Mouse (Mus musculus): ENCODE data around the gene Jmjd7. TPM values are rescaled to one million over a fixed set of nuclear protein-coding genes. Genes with fewer than 3 reads are reported as not detected.

Gene Jmjd7
- total RNA-seq, 4 experiments from 2014 or later, result 3.6 to 5.7 (median 4.2) TPM

DNA sequence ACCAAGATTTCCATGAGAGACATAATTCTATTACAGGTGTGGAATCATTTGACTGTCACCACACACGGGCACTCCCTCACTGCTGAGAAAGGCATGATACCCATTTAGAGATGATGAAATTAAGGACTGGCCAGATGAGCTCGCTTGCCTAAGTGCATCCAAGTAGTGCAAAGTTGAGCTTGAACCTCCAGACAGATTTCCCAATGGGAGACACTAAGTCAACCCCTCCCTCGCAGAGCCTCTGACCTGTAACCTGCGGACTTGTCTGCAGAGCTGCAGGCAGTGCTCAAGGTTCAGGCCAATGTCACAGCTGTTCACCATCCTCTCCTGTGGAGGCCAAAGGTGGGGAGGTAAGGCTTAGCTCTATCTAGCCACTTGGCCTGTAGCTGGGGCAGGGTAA lies 31.5 kb downstream of the Jmjd7 start:
- DNase-seq (ENCODE audit: low spot score in 2 of 2), result no peak

DNA sequence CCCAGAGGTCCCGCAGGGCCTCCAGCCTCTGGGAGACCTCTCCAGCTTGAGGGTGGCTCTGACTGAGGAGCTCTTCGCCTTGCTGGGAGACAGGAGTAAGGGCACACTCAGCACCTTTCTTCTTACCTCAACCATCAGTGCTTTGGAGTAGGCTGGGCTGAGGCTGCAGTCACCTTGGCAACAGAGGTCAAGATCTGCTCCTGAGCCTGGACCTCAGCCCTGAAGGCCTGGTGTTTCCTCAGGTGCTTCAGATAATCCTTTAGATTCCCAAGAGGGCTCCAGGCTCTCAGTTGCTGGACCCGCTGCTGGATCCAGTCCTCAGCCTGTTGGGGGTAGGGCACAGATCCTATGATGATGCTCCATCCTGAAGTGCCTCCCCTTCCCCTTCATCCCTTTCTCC lies 32.2 kb downstream of the Jmjd7 start:
- no peak for DNase-seq (ENCODE audit: low spot score in 2 of 2)

DNA sequence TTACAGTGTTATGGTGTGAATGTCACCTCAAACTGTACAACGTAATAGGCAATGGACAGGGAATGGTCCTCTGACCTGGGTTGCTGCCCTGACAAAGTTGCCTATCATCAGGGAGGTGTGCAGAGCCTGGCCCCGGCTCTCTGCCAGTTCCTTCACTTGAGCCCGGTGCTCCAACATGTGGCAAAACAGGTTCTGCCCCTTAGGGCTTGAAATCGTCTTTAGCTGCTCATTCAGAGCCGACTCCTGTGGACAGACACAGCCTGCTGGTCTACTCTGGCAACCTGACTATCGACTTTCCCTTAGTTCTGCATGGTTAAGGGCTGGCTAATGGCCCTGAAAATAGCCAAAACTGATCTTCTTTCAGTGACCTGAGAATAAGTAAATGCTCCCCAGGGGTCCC lies 32.9 kb downstream of the Jmjd7 start:
- DNase-seq (ENCODE audit: low spot score in 2 of 2), result no peak

DNA sequence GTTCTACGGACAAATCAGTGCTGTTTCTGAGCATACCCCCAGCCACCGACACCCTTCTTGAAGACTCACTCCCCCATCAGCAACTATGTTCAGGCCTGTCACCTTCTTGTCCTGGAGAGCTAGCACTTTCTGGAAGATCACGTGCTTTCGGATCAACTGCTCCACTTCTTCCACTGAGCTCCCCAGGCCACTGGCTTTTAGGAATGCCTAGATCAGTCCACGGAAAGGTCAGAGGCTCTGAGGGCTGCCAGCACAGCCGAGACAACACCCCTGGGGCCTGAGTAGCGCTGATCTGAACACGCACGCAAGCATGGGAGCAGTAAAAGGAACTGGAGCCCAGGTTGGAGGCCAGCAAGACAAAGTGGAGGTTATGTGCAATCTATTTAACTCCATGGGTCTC lies 33.4 kb downstream of the Jmjd7 start:
- no peak for DNase-seq (ENCODE audit: low spot score in 2 of 2)

DNA sequence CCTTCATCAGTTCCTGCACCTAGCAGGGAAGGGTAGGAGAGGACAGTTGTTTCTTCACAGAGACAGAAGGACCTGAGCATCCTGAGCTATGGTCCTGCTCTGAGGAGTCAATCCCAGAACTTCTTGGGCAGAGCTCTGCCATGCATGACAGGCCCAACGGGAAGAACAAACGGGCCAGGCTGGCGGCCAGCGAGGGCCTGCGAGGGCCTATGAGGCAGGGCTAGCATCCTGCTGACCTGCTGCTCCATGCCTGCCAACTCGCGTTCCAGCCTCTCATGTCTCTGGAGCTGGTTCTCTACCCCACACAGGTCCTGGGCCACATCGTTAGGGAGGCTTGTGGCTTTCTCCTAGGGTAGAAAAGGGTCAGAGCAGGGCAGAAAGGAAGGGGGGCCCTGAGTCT lies 35.0 kb downstream of the Jmjd7 start:
- DNase-seq (ENCODE audit: low spot score in 2 of 2), result no peak

DNA sequence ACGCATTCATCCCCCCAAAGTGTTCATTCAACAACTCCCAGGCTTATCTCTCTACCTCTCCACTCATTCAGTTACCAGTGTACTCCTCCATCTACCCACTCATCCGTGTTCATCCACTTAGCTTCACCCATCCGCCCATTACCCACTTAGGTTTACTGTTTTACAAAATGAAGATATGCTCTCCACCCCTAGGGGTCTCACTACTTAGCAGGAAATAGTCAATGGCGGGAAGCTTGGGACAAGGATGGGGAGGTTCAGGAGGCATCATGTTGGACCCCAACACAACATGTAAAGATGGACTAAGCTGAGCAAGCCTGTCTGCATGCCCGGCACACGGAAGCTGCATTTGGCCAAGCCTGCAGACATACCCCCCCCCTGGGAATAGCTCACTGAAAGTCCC lies 37.4 kb downstream of the Jmjd7 start:
- no peak for DNase-seq (ENCODE audit: low spot score in 2 of 2)

DNA sequence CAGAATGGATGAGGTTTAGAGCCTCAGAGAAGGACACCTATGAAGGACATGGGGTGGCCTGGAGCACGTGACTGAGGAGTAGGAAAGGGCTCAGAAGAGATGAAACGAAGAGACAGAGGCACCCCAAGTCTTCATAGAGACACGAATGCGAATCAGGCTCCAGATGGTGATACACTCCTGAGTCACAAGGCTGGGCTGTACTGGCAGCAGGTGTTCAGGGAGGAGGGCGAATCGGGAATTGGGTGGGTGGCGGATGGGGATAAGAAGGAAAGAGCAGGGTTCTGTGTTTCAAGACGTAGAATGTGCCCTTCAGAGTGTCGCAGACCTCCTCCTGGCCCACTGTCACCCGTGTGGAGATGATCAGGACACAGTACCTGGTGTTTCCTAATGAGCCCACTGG lies 38.0 kb downstream of the Jmjd7 start:
- no peak for DNase-seq (ENCODE audit: low spot score in 2 of 2)

DNA sequence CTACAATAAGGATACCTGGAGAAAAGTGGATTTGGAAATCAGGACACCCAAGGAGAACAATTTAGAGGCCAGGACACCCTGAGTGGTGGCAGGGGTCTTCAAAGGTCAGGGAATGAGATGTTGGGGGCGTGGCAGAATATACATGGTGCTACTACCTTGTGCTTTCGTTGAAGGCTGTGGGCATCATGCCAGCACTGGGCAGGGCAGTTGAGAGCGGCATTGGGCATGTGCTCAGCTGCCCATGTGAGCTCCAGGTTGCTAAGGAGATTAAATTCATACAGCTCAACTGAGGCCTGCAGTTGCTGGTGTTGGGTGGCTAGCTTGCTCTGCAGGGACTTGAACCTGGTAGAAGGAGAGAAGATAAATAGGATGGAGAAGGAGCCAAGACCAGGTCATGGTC lies 38.9 kb downstream of the Jmjd7 start:
- no peak for DNase-seq (ENCODE audit: low spot score in 2 of 2)

DNA sequence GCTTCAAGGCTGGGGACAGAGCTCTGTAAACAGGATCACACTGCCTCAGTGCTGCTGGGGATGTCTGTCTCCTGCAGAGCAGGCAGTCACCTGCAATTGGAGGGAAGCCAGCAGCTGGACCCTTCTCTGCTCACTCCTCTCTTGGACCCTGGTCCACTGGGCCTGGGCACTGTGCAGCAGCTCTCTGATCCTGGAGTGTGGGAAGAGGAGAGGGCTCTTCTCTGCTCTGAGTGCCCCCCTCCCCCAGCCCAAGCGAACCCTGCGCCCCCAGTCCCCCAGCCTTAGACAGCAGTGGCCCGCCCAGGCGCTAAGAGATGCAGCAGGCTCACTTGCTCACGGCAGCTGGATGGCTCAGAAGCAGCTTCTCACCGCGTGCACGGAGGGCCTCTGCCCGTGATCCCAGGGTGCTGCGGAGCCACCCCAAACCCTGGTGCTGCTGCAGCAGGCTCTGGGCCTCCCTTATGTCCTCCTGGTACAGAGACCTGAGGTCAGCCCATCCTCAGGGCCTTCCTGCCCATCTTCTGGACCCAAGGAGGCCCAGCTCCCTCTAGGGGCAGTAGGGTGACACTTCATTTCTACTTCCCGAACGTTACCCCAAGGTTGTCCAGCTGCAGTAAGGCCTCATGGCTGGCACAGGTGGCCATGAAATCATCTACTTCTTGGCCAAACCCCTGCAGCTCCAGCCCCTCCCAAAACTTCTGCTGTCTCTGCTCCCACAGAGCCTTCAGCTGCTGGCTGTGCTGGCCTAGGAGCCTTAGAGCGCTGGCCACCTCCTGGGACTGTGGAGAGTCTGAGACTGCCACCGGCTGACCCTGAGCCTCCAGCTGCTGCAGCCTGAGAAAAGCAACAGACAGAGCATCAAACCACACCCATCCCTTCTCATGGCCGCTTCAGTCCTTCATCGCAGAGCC lies 41.5 kb downstream of the Jmjd7 start:
- DNase-seq (ENCODE audit: low spot score in 2 of 2), result peak in 1 of 2 experiments; percentile 18

DNA sequence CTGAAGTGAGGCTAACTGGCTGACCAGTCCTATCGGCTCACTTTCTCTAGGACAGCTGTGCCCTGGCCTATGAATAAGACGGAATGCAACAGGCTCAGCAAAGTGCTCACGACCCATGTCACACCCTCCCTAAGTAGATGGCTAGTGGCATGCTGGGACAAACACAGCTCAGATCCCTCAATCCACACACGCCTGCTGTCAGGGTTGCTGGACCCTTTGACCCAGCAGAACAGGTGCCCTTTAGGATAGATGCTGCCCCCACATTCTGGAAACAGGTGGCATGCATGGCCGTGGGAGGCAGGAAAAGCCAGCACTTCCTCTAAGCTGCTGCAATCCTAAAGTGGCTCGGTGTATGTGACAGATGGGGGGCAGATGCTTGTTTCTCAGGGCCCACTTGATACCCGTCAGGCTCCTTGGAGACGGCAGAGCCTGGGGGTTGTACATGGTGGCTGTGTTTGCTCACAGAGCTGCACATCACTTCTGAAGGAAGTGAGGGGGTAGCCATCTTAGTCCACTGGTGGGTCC lies 42.2 kb downstream of the Jmjd7 start:
- DNase-seq (ENCODE audit: low spot score in 2 of 2), result peak; percentile 77 to 84

DNA sequence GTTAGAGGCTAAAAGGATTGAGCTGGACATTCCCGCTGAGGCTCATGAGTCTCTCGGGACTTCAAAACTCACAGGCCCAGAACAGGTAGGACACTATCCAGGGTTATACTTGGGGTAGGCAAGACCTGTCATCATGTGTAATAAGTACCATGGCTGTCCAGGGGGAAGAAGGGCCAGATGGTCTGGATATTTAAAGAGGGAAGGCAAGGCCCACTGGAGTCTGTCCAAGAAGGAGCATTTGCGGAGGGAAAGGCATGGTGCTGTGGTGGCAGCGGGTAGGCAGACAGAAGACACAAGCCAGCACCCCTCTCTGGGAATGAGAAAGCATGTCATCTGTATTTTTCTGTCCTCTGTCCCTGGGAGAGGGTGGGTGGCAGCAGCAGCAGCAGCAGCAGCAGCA lies 46.8 kb downstream of the Jmjd7 start:
- DNase-seq (ENCODE audit: low spot score in 2 of 2), result no peak

DNA sequence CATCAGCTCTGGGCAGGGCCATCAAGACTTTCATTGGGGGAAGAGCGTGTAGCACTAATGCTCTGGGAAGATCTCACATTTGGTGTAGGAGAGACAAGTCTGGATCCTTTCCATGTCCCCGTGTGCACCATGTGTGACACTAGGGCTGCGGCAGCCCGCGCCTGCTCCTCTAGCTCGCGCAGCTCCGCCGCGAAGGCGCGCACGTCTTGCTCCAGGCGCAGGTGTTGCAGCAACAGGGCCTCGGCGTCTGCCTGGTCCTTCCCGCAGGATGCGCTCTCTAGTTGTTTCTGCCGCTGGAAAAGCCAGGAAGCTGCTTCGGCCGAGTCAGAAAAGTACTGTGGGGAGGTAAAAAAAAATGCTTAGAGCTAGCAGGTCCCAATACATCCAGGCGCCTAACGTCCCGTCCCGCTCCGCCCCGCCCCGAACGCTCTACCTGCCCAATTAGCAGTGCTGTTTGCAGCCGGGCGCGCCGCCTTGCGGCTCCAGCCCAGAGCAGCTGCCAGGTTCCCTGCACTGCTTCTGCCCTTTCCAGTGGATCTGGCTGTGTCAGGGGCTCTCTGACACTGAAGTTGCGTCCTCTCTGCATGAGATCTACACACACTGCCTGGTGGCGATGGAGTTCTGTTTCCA lies 48.9 kb downstream of the Jmjd7 start:
- DNase-seq (ENCODE audit: low spot score in 2 of 2), result peak in 1 of 2 experiments; percentile 23

Small RNA genes within 50 kb of the gene (microRNA-seq; reads per million reads assigned to microRNA genes)
- gene Mir7665, result 0.25 to 0.64 reads per million in 2 experiments

Other genes with a start within 250 kb of the Jmjd7 start
- gene Rpap1, start 239.9 kb upstream of the Jmjd7 start, total RNA-seq (2022), result 10 to 100 TPM; 18.6 to 21.5 (median 19.2) TPM
- gene Tyro3, start 229.8 kb upstream of the Jmjd7 start, total RNA-seq (2022), result 10 to 100 TPM; 86.0 to 95.4 (median 91.3) TPM
- 10 to 100 TPM; 70.3 to 84.8 (median 75.3) TPM for gene Mga, start 130.3 kb upstream of the Jmjd7 start, total RNA-seq (2022)
- gene Mapkbp1, start 54.8 kb upstream of the Jmjd7 start, total RNA-seq (2022), result 10 to 100 TPM; 38.0 to 56.3 (median 47.2) TPM
- gene Gm28042, start within 50 bp of the Jmjd7 start, total RNA-seq (2022), result 1 to 10 TPM; 1.9 to 7.8 (median 3.4) TPM
- 1 to 10 TPM; 1.4 to 5.6 (median 3.5) TPM for gene Pla2g4b, start 5.9 kb downstream of the Jmjd7 start, total RNA-seq (2022)
- 10 to 100 TPM in 2 of 4 experiments, 1 to 10 TPM in 2; 7.9 to 19.0 (median 12.0) TPM for gene Ehd4, start 127.1 kb downstream of the Jmjd7 start, total RNA-seq (2022)
- gene Pla2g4e, start 217.9 kb downstream of the Jmjd7 start, total RNA-seq (2022), result 10 to 100 TPM; 12.0 to 16.9 (median 13.3) TPM

Data from layer of hippocampus, adult 8-10 months (tissue).